Mouse (Mus musculus): ENCODE results near the gene Prkce. TPM values are rescaled to one million over a fixed set of nuclear protein-coding genes. Genes with fewer than 3 reads are reported as not detected.

Gene Prkce
- polyA plus RNA-seq, 1 experiment from 2014 or later = 6.7 TPM

GRCm38 (mm10) chr17:86248832-86249231 lies 81.2 kb downstream of the Prkce start:
- ATAC-seq (ENCODE audit: borderline replicate concordance, extremely low read depth, low FRiP score, low TSS enrichment) = no peak
- Histone ChIP-seq H3K4me1 (peaks cover 13% of the 10 kb centered on the region), H3K9ac (no peak overlapping the region), H3K4me2 (no peak overlapping the region), H3K27ac (no peak overlapping the region), H3K27me3 (no peaks in the 10 kb centered on the region), H3K36me3 (no peaks in the 10 kb centered on the region), H3K4me3 (no peak overlapping the region), H3K9me3 (no peaks in the 10 kb centered on the region)
- WGBS = 76% methylated on average over 8 of the region's 8 CpGs

DNA sequence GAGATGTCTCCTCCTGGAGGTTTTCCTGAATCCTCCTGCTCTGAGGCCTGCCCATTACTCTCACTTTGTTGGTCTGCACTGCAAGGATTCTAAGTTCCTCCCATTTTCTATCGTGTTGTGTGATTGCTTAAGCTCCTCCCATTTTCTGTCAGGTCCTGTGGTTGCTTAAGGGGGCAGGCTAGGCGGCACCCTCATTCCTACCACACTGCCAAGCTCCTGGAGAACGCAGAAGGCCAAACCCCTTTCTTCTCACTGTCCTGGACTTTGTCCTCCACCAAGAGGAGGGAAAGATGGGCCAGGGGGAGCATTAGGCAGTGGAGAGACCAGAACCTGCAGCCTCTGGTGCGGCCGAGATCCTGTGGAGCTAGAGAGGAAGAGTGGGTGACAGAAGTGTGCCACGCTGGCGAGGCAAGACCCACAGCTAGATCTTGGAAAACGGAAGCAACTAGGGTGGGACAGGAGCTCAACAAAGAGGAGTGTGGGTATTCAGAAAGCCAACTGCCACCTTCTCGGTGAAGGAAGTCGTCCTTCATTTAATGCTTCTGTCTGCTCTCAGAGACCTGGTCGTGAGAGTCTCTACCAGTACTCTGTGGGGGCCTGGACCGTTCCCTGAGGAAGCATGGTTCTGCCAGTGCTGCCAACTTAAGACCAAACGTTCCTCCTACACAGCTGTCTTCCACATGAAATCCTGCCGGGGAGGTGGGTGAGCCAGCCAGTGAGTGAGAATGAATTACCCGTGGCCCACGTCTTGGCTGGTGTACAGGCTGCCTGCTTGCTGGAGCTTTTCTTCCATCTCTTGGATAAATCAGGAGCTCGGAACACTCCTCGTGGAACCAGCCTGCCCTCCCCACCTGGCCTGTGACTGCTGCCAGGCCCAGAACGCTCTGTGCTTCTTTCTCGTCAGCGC lies 82.2 kb downstream of the Prkce start:
- Histone ChIP-seq H3K27me3 (no peaks in the 10 kb centered on the region), H3K27ac (no peak overlapping the region), H3K9me3 (0 out of 2 replicates have a peak, but pooled peaks cover 1% of the 10 kb centered on the region), H3K36me3 (no peaks in the 10 kb centered on the region), H3K4me3 (no peak overlapping the region), H3K4me2 (no peak overlapping the region), H3K4me1 (peaks cover 13% of the 10 kb centered on the region), H3K9ac (no peak overlapping the region)
- peak; percentile 54; the same call in 1 of the 2 replicates for ATAC-seq (ENCODE audit: borderline replicate concordance, extremely low read depth, low FRiP score, low TSS enrichment)
- 61% methylated on average over 21 of the region's 21 CpGs for WGBS

- Histone ChIP-seq H3K9ac (no peak overlapping the region), H3K9me3 (0 out of 2 replicates have a peak, but pooled peaks cover 3% of the 10 kb centered on the region), H3K27ac (no peak overlapping the region), H3K27me3 (no peaks in the 10 kb centered on the region), H3K4me1 (peaks cover 13% of the 10 kb centered on the region), H3K36me3 (0 out of 2 replicates have a peak, but pooled peaks cover 2% of the 10 kb centered on the region), H3K4me2 (no peak overlapping the region), H3K4me3 (no peak overlapping the region)
- no peak for ATAC-seq (ENCODE audit: borderline replicate concordance, extremely low read depth, low FRiP score, low TSS enrichment)
- WGBS = 52% methylated on average over 7 of the region's 7 CpGs
These were observed 82.9 kb downstream of the Prkce start for GRCm38 (mm10) chr17:86250406-86250905.

DNA sequence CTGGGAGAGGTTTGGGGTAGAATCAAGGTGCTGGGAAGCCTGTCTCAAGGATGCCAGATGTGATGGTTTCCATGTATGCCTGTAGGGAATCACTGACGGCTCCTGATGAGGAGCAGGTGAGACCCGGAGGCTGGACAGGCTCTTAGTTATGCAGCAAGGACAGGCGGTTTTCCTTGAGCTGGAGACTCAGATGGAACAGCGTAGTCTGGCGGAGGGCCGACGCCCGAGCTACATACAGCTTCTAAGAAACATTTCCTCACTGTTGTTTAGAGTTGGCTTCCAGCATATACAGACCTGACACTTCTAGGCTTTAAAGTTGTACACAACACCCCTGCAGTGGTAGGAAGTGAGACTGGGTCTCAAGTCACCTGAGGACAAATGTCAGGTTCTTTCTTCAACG lies 86.3 kb downstream of the Prkce start:
- Histone ChIP-seq H3K9me3 (0 out of 2 replicates have a peak, but pooled peaks cover 3% of the 10 kb centered on the region), H3K27ac (no peak overlapping the region), H3K4me3 (no peak overlapping the region), H3K9ac (no peak overlapping the region), H3K36me3 (0 out of 2 replicates have a peak, but pooled peaks cover 2% of the 10 kb centered on the region), H3K27me3 (no peaks in the 10 kb centered on the region), H3K4me2 (no peak overlapping the region), H3K4me1 (peaks cover 17% of the 10 kb centered on the region)
- 84% methylated on average over 9 of the region's 9 CpGs for WGBS
- ATAC-seq (ENCODE audit: borderline replicate concordance, extremely low read depth, low FRiP score, low TSS enrichment) = no peak

- Histone ChIP-seq H3K9me3 (0 out of 2 replicates have a peak, but pooled peaks cover 3% of the 10 kb centered on the region), H3K27ac (no peak overlapping the region), H3K27me3 (no peaks in the 10 kb centered on the region), H3K36me3 (0 out of 2 replicates have a peak, but pooled peaks cover 2% of the 10 kb centered on the region), H3K4me3 (no peak overlapping the region), H3K4me1 (peaks cover 13% of the 10 kb centered on the region), H3K9ac (no peak overlapping the region), H3K4me2 (no peak overlapping the region)
- ATAC-seq (ENCODE audit: borderline replicate concordance, extremely low read depth, low FRiP score, low TSS enrichment) = no peak
- WGBS = 85% methylated on average over 8 of the region's 8 CpGs
These were observed 86.7 kb downstream of the Prkce start for GRCm38 (mm10) chr17:86254285-86254684.

DNA sequence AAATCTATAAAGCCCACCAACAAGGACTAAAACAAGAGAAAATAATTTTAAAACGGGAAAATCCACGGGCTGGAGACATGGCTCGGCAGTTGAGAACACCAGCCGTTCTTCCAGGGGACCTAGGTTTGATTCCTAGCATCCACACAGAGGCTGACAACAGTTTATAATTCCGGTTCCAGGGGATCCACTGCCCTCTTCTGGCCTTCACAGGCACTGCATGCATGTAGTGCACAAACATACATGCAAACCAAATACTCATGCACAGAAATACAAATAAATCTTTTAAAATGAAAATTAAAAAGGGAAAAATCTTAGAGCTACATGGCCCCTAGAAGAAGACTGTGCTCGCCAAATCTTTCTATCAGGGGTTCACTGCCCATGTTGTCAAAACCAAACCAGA lies 87.4 kb downstream of the Prkce start:
- Histone ChIP-seq H3K4me3 (no peak overlapping the region), H3K27ac (no peak overlapping the region), H3K9me3 (0 out of 2 replicates have a peak, but pooled peaks cover 3% of the 10 kb centered on the region), H3K4me1 (peaks cover 7% of the 10 kb centered on the region), H3K9ac (no peak overlapping the region), H3K36me3 (0 out of 2 replicates have a peak, but pooled peaks cover 2% of the 10 kb centered on the region), H3K4me2 (no peak overlapping the region), H3K27me3 (no peaks in the 10 kb centered on the region)
- ATAC-seq (ENCODE audit: borderline replicate concordance, extremely low read depth, low FRiP score, low TSS enrichment) = no peak
- 96% methylated on average over 6 of the region's 6 CpGs for WGBS

DNA sequence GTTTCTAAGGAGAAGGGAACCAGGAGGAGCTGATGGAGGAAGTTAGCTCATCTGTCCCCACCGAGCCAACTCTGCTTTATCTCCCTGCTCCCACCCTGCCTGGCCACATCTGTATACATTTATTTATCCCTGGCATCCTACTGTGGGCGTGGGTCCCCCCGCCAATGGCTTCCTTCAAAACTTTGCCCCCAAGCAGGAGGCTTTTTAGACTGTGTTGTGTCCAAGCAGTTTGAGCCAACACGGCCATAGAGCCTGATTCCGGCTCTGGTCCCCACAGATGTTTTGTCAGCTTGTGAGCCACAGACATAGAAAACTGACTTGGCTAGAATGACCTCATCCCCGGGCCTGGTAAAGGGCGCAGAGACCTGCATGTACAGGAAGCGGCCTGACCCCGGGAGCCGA lies 89.1 kb downstream of the Prkce start:
- Histone ChIP-seq H3K4me3 (no peak overlapping the region), H3K4me1 (peaks cover 14% of the 10 kb centered on the region), H3K9ac (no peak overlapping the region), H3K27me3 (no peaks in the 10 kb centered on the region), H3K9me3 (0 out of 2 replicates have a peak, but pooled peaks cover 3% of the 10 kb centered on the region), H3K4me2 (no peak overlapping the region), H3K36me3 (0 out of 2 replicates have a peak, but pooled peaks cover 2% of the 10 kb centered on the region), H3K27ac (peak overlapping the region; percentile 15; the same call in 1 of the 2 replicates)
- no peak for ATAC-seq (ENCODE audit: borderline replicate concordance, extremely low read depth, low FRiP score, low TSS enrichment)
- 59% methylated on average over 10 of the region's 10 CpGs for WGBS

DNA sequence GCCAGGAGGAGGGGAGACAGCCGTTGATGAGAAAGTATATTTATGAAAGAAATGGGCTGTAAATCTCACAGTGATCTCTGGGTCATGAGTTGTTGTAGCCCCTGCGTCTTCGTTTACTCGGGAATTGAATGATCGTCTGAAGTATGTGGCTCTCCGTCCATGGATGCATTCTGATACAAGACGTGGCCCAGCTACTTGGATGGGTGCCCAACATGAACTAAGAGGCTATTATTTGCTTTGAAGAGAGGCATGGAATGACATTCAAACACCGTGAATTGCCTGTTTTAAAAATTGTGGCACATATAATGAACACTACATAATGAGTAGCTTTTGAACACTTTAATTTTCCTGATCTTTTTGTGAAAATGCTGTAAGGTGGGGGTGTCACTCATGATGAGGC lies 93.5 kb downstream of the Prkce start:
- no peaks in the 10 kb centered on the region for H3K9me3 ChIP-seq
- no peak overlapping the region for H3K4me3 ChIP-seq
- no peak overlapping the region for H3K4me2 ChIP-seq
- WGBS = 32% methylated on average over 8 of the region's 8 CpGs
- H3K9ac ChIP-seq = no peak overlapping the region
- peaks cover 14% of the 10 kb centered on the region for H3K4me1 ChIP-seq
- H3K27ac ChIP-seq = no peak overlapping the region
- ATAC-seq (ENCODE audit: borderline replicate concordance, extremely low read depth, low FRiP score, low TSS enrichment) = no peak
- no peaks in the 10 kb centered on the region for H3K27me3 ChIP-seq
- no peaks in the 10 kb centered on the region for H3K36me3 ChIP-seq

- WGBS = 81% methylated on average over 11 of the region's 11 CpGs
- no peaks in the 10 kb centered on the region for H3K36me3 ChIP-seq
- ATAC-seq (ENCODE audit: borderline replicate concordance, extremely low read depth, low FRiP score, low TSS enrichment) = no peak
- H3K4me1 ChIP-seq = peaks cover 7% of the 10 kb centered on the region
- H3K9ac ChIP-seq = no peak overlapping the region
- no peak overlapping the region for H3K4me2 ChIP-seq
- H3K27me3 ChIP-seq = no peaks in the 10 kb centered on the region
- no peak overlapping the region for H3K4me3 ChIP-seq
- no peak overlapping the region for H3K27ac ChIP-seq
- no peaks in the 10 kb centered on the region for H3K9me3 ChIP-seq
These were observed 96.5 kb downstream of the Prkce start for GRCm38 (mm10) chr17:86263985-86264649.

DNA sequence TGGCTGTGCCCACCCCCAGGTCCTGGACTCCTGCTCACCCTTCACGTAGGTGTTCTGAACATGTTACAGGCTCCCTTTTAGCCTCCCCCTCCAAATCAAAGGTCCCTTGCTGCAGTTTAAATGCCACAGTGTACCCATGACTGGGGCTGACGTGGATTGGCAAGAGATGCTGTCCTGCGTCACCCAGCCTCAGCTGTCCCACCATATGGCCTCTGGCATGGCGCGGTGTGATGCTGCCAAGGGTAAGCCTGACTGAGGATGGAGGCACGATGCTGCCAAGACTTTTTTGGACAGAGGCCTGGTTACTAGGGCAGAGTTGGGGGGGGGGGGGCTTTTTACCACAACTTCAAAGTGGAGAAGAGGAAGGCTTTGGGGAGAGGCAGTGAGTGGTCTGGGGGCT lies 98.5 kb downstream of the Prkce start:
- H3K9ac ChIP-seq = no peak overlapping the region
- H3K36me3 ChIP-seq = no peaks in the 10 kb centered on the region
- no peak; the same call in 1 of the 2 replicates for ATAC-seq (ENCODE audit: borderline replicate concordance, extremely low read depth, low FRiP score, low TSS enrichment)
- WGBS = 69% methylated on average over 6 of the region's 6 CpGs
- H3K27me3 ChIP-seq = no peaks in the 10 kb centered on the region
- H3K27ac ChIP-seq = no peak overlapping the region
- H3K4me1 ChIP-seq = peaks cover 6% of the 10 kb centered on the region
- no peaks in the 10 kb centered on the region for H3K9me3 ChIP-seq
- H3K4me2 ChIP-seq = no peak overlapping the region
- H3K4me3 ChIP-seq = no peak overlapping the region

- 58% methylated on average over 6 of the region's 6 CpGs for WGBS
These were observed 99.7 kb downstream of the Prkce start for GRCm38 (mm10) chr17:86267126-86267760.

More at GRCm38 (mm10) chr17:86267126-86267760, 99.7 kb downstream of the Prkce start:
- H3K9ac ChIP-seq = no peak overlapping the region
- no peaks in the 10 kb centered on the region for H3K27me3 ChIP-seq
- H3K36me3 ChIP-seq = no peaks in the 10 kb centered on the region
- H3K27ac ChIP-seq = no peak overlapping the region
- H3K9me3 ChIP-seq = no peaks in the 10 kb centered on the region
- H3K4me3 ChIP-seq = no peak overlapping the region
- no peak overlapping the region for H3K4me2 ChIP-seq
- no peak for ATAC-seq (ENCODE audit: borderline replicate concordance, extremely low read depth, low FRiP score, low TSS enrichment)
- peaks cover 8% of the 10 kb centered on the region for H3K4me1 ChIP-seq
